Mouse (Mus musculus) cerebral cortex, adult 2 months (tissue): ENCODE data around the gene Slc25a22.

Source experiments
- WGBS: fragments of 180-500 bp; shearing (Covaris S2); methylation state at CpG from one replicate; pipeline ENCODE4 v1.1.7; 2018; 5-methylcytosine and 5-hydroxymethylcytosine counted together

Slc25a22 gene

GRCm38 (mm10) chr7:141437178-141438120 lies at the start of gene Slc25a22:
Gene Slc25a22 (minus strand): TSS chr7:141437892.
- 6% methylated on average over 53 of the region's 53 CpGs for WGBS

DNA sequence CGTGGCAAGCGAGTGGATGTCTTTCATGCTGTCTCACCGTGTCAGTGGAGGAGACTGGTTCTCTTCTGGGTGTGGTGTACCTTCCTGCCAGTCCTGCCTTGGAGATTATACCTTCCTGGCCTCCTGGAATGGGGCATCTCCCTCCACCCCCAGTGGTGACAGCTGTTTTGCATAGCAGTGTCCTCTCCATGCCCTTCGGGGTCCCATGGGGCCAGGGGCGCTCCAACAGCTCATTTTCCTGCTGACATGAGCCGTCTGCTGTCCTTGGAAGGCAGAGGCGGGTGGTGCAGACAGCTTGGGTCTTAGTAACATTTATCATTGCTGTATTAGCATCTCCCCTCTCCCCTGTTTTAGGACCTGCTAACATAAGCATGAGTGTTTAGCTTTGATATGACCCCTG lies 49.4 kb upstream of the Slc25a22 start:
- 78% methylated on average over 7 of the region's 7 CpGs for WGBS

- WGBS: 86% methylated on average over 1 of the region's 1 CpGs
These were observed 48.5 kb upstream of the Slc25a22 start for GRCm38 (mm10) chr7:141486239-141486638.

DNA sequence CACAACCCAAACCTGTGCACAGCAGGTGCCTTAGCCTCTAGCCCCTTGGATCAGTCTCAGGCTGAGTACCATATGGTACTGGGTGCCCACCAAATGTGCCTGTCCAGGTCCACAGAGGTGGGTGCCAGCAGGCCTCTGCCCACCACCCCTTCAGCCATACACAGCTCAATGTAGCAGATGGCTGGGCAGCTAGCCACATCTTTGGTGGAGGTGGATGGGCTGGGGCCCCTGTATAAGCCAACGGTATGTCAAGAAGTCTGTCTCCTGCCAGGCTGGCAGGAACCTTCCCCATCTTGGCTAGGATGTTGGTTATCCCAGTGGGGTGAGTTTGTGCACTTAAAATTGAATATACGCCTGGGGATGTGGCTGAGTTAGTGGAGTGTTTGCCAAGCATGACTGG lies 47.9 kb upstream of the Slc25a22 start:
- 36% methylated on average over 2 of the region's 2 CpGs for WGBS

- WGBS: 87% methylated on average over 2 of the region's 2 CpGs
These were observed 47.5 kb upstream of the Slc25a22 start for GRCm38 (mm10) chr7:141485186-141485585.

DNA sequence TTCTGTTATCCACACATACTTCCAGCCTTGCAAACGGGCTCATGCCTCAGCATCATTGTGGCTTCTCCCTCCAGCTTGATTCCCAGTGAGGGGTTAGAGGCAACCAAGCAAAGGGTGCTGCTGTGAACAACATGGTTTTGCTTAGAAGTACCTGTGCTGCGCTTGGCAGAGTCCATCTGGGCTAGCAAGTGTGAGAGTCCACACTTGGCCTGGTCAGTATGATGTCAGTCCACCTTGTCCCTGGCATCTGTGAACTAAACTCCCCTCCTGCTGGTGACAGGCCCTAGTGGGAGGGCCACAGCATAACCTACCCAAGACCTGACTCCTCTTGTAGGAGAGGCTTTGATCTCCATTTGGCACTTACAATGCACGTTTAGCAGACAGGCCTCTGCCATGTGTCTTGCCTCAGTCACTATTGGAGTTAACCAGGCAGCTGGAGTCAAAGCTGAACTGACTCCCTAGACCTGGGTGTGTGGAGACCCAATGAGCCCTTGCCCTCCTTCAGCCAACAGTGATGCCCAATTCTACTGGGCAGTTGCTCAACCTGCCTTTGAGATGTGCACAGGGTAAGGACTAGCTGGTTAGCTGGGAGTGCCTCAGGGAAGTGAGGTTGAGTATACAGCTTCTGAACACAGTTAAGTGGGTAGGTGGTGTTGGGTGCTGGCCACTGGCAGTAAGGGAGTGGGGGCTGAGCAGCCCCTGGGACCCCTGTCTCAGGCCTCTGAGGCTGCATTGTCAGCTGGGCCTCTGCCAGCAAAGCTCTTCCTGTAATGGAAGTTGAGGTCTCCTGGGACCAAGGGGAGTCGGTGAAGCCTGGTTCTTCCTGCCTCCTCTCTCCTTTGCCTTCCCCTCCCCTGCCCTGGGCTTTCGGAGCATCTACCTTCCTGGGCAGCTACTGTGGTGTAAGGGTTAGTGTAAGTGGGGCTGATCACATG lies 46.8 kb upstream of the Slc25a22 start:
- WGBS: 86% methylated on average over 5 of the region's 5 CpGs

GRCm38 (mm10) chr7:141483114-141483653 lies 45.5 kb upstream of the Slc25a22 start:
- whole genome bisulfite sequencing: 70% methylated on average over 6 of the region's 6 CpGs

GRCm38 (mm10) chr7:141482531-141483024 lies 44.9 kb upstream of the Slc25a22 start:
- WGBS: 26% methylated on average over 11 of the region's 11 CpGs

DNA sequence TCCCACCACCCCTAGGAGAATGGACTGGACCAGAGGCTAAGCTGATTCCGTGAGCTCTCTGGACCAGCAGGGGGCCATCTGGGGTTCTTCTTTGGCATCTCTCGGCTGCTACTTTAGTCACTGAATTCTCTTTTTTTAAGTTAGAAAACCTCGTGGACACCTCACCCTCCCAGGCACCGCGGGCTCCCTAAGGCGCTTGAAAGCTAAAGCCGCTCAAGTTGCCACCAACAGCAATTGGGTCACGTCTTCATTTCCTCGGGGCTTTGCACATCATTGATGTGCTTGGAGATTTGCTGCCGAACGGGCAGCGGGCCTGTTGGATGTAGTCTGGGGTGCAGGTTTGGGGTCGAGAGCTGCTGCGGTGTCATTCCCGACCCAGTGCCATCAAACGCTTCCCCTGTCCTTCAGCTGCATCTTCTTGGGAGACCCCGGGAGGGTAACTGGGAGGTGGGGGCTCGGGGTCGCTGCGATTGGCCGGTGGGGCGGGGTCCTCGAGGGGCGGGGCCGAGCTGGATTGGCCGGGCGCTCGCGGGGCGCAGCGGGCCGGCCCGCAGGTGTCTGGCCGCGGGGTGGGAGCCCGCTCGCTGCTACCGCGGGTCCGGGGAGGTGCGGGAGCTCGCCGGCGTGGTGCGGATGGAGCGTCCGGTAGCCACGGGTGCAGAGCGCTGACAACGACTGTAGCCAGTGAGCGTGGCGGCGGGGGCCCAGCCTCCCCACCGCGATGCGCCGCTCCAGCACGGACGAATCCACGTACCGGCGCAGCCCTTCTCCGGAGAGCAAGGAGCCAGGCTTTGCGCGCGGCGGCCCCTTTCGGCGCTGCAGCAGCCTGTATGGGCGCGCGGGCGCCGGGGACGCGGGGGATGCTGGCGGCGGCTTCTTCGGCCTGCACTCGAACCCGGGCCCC lies 44.1 kb upstream of the Slc25a22 start:
- WGBS: 3% methylated on average over 81 of the region's 81 CpGs

DNA sequence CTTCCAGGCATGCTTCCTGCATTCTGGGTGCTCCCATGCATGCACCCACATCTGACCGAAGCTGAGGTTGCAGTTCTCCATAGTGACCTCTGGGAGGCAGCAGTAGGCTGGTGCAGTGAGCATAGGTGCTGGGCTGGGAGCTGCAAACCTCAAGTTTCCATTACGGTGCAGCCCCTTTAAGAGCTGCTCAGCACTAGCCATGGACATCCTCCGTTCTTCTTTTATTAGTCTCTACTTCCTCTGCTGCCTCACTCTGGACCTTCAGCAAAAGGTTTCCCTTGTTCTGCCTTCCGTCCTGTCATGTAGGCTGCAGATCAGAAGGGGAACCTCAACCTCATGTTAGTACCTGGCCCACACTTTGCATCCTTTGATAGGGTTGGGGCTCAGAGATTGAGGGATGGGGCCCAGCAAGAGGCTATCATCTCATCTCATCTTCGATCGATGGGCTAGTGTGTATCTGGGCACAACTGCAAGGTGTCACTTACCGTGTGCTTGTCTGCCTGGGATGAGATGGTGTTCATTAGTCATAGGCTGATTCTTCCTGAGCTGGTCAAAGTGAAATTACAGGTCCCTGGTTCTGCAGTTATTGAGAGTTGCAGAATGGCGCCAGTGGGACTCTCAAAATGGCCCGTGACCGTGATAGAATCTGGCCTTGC lies 43.3 kb upstream of the Slc25a22 start:
- WGBS: 9% methylated on average over 10 of the region's 10 CpGs

DNA sequence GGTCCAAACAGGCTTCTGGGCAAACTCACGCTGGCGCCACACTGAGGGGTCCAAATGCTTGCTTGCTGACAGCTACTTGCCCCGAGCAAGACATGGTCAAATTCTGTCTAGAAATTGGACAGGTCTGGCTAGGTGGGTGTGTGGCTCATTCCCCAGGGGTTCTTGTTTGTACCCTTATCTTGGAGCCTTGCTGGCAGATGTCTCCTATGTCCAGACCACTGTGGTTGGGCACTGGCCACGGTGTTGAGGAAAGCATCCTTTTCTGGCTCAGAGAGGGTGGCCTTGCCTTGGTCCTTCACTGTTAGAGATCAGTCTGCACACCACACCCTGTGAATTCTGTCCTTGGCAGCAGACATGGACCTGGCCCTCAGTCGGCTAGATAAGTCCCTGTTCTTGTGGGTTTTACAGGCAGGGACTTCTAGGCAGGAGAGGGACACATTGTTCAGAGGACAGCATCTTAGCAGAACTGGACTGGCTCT lies 40.6 kb upstream of the Slc25a22 start:
- 74% methylated on average over 5 of the region's 5 CpGs for WGBS

- WGBS: 55% methylated on average over 4 of the region's 4 CpGs
These were observed 40.0 kb upstream of the Slc25a22 start for GRCm38 (mm10) chr7:141477578-141478269.

DNA sequence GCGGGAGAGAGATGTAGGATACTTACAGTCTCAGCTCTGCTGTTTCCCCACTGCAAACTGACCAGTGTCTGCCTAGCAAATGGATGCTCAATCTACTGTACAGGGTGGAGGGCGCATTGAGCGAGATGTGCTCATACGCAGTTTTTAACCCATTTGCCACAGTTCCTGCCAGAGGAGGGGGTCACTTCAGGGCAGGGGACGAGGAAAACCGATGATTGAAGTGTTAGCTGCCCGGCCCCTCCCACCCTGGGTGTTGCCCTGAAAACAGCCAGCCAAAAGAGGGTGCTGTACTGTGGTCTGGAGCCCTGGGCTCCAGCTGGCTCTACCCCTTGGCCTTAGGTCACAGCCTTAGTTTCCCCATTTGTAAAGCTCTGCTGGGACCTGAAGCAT lies 39.3 kb upstream of the Slc25a22 start:
- WGBS: 21% methylated on average over 7 of the region's 7 CpGs

GRCm38 (mm10) chr7:141476226-141476980 lies 38.7 kb upstream of the Slc25a22 start:
- WGBS: 3% methylated on average over 17 of the region's 17 CpGs

DNA sequence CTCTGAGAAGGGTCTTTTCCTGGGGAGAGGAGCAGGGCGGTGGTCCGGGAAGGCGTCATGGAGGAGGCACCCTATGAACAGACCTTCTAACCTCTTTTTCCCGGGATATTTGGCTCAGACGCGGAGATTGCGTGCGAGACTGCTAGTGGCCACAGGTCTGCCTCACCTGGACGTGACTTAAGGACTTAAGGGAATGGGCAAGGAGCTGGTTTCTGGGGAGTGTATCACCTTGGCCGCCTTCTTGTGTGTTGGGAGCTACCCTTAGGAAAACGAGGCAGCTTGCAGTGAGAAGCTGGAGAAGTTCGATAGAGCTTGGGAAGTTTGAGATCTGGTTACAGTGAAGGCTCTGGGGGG lies 38.1 kb upstream of the Slc25a22 start:
- 3% methylated on average over 12 of the region's 12 CpGs for WGBS

DNA sequence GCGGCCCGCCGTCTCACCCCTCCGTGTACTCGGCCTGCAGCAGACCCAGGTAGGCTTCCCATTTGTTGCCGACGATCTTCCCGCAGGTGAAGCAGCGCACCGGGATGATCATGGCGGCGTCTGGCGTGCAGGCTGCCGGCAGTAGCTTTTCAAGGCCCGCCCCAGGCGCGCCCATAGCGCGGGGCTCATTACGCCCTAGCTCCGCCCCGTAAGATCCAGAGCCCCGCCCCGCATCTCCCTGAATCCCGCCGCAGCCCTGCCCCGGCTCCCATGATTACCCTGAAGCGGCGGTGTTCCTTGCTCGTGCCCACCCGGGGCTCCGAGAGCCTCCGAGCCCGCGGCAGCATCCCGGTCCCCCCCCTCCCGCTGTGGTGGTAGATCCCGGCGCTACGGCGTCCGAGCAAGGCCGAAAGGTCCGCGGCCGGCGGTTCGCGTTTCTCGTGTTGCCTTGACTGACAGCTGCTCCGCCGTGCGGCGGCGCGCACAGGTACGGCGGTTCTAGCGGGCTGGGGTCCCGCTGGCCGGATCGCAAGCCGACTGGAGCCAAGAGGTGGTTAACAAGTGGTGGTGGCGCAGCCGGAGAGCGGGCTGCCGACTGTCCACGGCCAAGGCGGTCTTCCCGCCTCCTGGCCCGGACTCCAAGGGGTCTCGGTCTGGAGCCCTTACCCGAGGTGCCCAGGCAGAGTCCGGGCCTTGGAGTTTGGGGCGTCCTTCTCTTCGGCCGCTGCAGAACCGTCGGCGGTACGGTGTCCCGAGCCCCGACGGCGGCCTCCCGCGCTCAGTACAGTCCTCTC lies 37.5 kb upstream of the Slc25a22 start, which contains the start of the genes Polr2l and Tspan4:
Polr2l (minus strand) TSS at position 122 of the 794 bp plus-strand sequence.
Tspan4 (plus strand) TSS at position 230 of the 794 bp plus-strand sequence.
- 1% methylated on average over 87 of the region's 87 CpGs for WGBS

DNA sequence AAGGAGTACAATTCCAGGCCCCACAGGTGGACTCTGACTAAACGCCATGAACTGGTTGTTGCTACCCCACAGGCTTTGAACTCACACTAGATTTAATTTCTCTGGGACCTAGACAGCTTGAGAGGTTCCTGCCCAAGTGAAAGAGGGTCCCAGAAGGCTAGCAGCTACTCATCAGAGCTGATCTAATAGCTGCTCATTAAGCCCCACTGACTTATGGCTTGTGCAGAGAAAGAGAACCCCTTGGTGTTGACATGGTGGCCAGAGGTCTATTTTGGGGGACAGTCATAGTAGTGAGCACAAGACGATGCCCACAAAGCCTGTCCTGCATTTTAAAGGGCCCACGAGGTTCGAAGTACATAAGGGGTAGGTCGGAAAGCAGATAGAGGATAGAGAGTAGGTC lies 36.5 kb upstream of the Slc25a22 start:
- 8% methylated on average over 5 of the region's 5 CpGs for WGBS

DNA sequence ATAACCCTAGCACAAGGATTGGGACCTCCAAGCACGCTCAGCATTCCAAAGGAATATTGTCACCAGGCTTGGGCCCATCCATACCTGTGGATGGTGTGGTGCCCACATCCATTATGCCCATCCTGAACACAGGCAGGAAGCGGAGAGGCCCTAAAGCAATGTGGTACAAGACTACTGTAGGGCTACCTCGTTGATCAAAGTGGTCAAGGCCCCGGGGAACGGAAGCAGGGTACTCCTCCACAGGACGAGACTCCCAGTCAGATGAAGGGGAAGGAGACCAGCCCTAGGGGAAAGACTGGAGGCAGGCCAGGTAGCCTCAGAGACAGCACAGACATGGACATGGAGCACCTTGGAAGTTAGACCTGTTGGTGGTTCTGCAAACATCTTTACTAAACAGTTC lies 35.1 kb upstream of the Slc25a22 start:
- WGBS: 84% methylated on average over 6 of the region's 6 CpGs
